Mouse (Mus musculus): ENCODE data around the gene Spryd4. TPM values are rescaled to one million over a fixed set of nuclear protein-coding genes. Genes with fewer than 3 reads are reported as not detected.
"Not testable (repeated sequence)": the region's sequence is repeated elsewhere in the genome, so short reads cannot be mapped to it uniquely, and the experiment has no call there.

Gene Spryd4
- polyA plus RNA-seq, 1 experiment from 2014 or later, result 38.6 TPM

DNA sequence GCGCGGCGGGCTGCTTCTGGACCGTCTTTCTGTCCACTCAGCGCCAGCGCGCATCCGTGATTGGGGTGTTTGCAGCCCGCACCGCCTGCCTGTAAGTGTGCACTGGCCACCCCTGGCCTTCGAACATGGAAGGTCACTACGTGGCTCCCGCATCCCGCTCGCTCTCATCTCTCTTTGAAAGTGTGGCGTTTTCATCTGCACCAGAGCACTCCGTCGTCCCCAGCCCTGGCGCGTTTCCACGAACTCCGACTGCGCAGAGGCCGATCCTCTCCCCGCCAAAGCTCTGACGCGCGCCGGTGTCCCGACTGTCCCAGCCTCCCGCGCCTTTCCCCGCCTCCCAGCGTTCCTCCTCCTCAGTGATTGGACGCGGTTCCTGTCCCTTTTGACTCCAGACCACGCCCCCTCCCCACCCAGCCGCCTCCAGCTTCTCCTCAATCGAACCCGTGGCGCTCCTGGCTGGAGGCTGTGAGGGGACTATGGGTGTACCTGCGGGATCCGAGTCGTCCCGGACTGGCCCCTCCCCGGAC is 17.5 kb downstream of the Spryd4 start, which contains the start of gene Gls2:
TSS of gene Gls2 (plus strand) at position 434 of the 527 bp plus-strand sequence.
- Histone ChIP-seq H3K27me3 (ENCODE audit: insufficient read depth, low read length) (peaks cover 17% of the 10 kb centered on the region), H3K27ac (ENCODE audit: low read length) (0 out of 2 replicates have a peak within 1 kb of the TSS, but pooled peaks have one; percentile 14), H3K9ac (replicated peaks; ENCODE audit: low read length) (peak within 1 kb of the TSS; percentile 75), H3K4me2 (replicated peaks; ENCODE audit: low read depth, low read length) (peak within 1 kb of the TSS; percentile 98), H3K4me3 (ENCODE audit: low read length) (peak within 1 kb of the TSS; percentile 70), H3K9me3 (ENCODE audit: low read length) (no peaks in the 10 kb centered on the region), H3K4me1 (ENCODE audit: insufficient read depth, low read length) (0 out of 2 replicates have a peak, but pooled peaks cover 4% of the 10 kb centered on the region), H3K36me3 (ENCODE audit: insufficient read depth, low read length) (no peaks in the 10 kb centered on the region)
- WGBS, result under 1% methylated on average over 41 of the region's 46 CpGs
- ATAC-seq (ENCODE audit: low FRiP score, low TSS enrichment), result peak; percentile 96

DNA sequence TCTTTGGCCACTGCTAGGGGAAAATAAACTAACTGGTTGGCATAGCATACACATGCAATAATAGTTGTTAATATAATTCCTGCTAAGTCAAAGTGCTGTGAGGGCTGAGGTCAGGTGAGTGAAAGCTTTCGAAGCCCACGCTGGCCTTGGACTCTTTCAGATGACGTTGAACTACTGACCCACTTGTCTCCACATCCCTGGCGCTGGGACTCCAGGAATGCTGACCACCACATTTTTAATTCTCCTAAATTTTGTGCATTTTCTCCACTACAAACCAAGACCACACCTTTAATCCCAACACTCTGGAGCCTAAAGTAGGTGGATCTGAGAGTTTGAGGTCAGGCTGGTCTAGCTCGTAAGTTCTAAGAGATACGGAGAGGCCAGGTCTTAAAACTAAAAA is 18.5 kb downstream of the Spryd4 start:
- Histone ChIP-seq H3K4me3 (ENCODE audit: low read length) (no peak overlapping the region), H3K27me3 (ENCODE audit: insufficient read depth, low read length) (peaks cover 17% of the 10 kb centered on the region), H3K36me3 (ENCODE audit: insufficient read depth, low read length) (no peaks in the 10 kb centered on the region), H3K4me1 (ENCODE audit: insufficient read depth, low read length) (0 out of 2 replicates have a peak, but pooled peaks cover 4% of the 10 kb centered on the region), H3K9me3 (ENCODE audit: low read length) (no peaks in the 10 kb centered on the region), H3K9ac (replicated peaks; ENCODE audit: low read length) (no peak overlapping the region), H3K4me2 (replicated peaks; ENCODE audit: low read depth, low read length) (no peak overlapping the region), H3K27ac (ENCODE audit: low read length) (no peak overlapping the region)
- WGBS, result 90% methylated on average over 6 of the region's 6 CpGs
- no peak for ATAC-seq (ENCODE audit: low FRiP score, low TSS enrichment)

DNA sequence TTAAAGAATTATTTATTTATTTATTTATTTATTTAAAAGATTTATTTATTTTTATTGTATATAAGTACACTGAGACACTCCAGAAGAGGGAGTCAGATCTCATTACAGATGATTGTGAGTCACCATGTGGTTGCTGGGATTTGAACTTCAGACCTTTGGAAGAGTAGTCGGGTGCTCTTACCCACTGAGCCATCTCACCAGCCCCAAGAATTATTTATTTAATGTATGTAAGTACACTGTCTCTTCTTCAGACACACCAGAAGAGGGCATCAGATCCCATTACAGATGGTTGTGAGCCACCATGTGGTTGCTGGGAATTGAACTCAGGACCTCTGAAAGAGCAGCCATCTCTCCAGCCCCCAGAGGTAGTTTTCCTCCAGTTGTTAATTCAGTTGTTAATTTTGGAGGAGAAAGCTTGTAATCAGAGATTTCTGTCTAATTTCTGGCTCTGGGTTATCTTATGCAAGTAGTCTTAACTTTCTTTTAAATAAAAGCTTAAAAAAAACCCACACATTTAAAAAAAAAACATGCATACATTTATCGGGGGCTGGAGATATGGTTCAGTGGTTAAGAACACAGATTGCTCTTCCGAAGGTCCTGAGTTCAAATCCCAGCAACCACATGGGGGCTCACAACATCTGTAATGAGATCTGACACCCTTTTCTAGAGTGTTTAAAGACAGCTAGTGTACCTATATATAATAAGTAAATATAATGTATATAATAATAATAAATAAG is 19.4 kb downstream of the Spryd4 start:
- ATAC-seq (ENCODE audit: low FRiP score, low TSS enrichment); H3K9ac ChIP-seq (replicated peaks; ENCODE audit: low read length); H3K36me3 ChIP-seq (ENCODE audit: insufficient read depth, low read length); H3K4me2 ChIP-seq (replicated peaks; ENCODE audit: low read depth, low read length); H3K27ac ChIP-seq (ENCODE audit: low read length); H3K4me3 ChIP-seq (ENCODE audit: low read length); H3K9me3 ChIP-seq (ENCODE audit: low read length); H3K4me1 ChIP-seq (ENCODE audit: insufficient read depth, low read length): not testable (repeated sequence)
- WGBS, result 88% methylated on average over 3 of the region's 3 CpGs
- H3K27me3 ChIP-seq (ENCODE audit: insufficient read depth, low read length), result peaks cover 17% of the 10 kb centered on the region

DNA sequence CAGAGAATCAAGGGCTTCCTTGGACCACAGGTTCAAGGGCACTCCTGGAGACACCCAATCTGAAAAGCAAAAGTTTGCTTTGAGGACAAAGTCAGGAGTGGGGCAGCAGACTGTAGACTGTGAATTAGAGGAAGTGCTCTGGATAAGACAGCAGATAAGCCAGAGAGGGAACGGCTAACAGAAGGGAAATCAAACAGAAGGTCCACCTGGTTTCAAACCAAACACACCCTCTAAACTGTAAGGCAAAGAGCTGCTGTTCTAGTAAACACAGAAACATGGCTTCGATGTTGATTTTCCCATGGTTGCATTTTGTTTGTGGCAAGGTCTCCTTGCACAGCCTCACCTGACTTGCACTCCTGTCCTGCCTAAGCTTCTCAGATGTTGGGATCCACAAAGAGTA is 20.1 kb downstream of the Spryd4 start:
- peaks cover 17% of the 10 kb centered on the region for H3K27me3 ChIP-seq (ENCODE audit: insufficient read depth, low read length)
- H3K27ac ChIP-seq (ENCODE audit: low read length), result no peak overlapping the region
- H3K36me3 ChIP-seq (ENCODE audit: insufficient read depth, low read length), result no peaks in the 10 kb centered on the region
- H3K9me3 ChIP-seq (ENCODE audit: low read length), result no peaks in the 10 kb centered on the region
- WGBS, result 74% methylated on average over 2 of the region's 2 CpGs
- ATAC-seq (ENCODE audit: low FRiP score, low TSS enrichment), result no peak
- H3K4me3 ChIP-seq (ENCODE audit: low read length), result no peak overlapping the region
- no peak overlapping the region for H3K9ac ChIP-seq (replicated peaks; ENCODE audit: low read length)
- no peak overlapping the region for H3K4me2 ChIP-seq (replicated peaks; ENCODE audit: low read depth, low read length)
- H3K4me1 ChIP-seq (ENCODE audit: insufficient read depth, low read length), result 0 out of 2 replicates have a peak, but pooled peaks cover 4% of the 10 kb centered on the region

DNA sequence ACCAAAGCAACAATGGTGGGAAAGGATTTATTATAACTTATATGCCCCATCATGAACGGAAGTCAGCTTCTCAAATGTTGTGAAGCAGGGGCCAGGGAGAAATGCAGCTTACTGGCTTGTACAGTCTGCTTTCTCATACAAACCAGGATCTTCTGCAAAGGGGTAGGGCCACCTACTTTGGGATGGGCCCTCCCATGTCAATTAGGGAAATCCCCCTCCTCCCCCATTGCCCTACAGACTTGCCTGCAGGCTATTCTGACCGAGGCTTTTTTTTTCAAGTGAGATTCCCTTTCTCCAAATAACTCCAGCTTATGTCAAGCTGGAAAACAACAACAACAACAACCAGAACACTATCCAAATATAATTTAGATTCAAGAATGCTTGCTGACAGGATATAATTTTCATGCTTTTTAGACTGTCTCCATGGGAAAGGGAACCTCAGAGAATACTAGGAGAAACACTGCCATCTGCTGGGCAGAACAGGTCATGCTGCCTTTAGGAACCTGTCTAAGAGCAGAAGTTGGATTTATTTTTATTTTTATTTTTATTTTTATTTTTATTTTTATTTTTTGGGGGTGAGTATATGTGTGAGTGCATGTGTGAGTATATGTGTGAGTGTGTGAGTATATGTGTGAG is 23.2 kb downstream of the Spryd4 start:
- H3K27ac ChIP-seq (ENCODE audit: low read length), result no peak overlapping the region

GRCm38 (mm10) chr10:128187181-128187605 is 24.4 kb downstream of the Spryd4 start:
- Histone ChIP-seq H3K9ac (replicated peaks; ENCODE audit: low read length) (no peak overlapping the region), H3K27me3 (ENCODE audit: insufficient read depth, low read length) (no peaks in the 10 kb centered on the region), H3K4me1 (ENCODE audit: insufficient read depth, low read length) (no peaks in the 10 kb centered on the region), H3K4me2 (replicated peaks; ENCODE audit: low read depth, low read length) (no peak overlapping the region), H3K9me3 (ENCODE audit: low read length) (no peaks in the 10 kb centered on the region), H3K36me3 (ENCODE audit: insufficient read depth, low read length) (no peaks in the 10 kb centered on the region), H3K27ac (ENCODE audit: low read length) (no peak overlapping the region), H3K4me3 (ENCODE audit: low read length) (no peak overlapping the region)
- ATAC-seq (ENCODE audit: low FRiP score, low TSS enrichment), result no peak
- WGBS, result 69% methylated on average over 5 of the region's 5 CpGs

More for the DNA sequence above, 23.2 kb downstream of the Spryd4 start:
- H3K27me3 ChIP-seq (ENCODE audit: insufficient read depth, low read length), result no peaks in the 10 kb centered on the region
- no peak overlapping the region for H3K9ac ChIP-seq (replicated peaks; ENCODE audit: low read length)
- no peaks in the 10 kb centered on the region for H3K36me3 ChIP-seq (ENCODE audit: insufficient read depth, low read length)
- no peaks in the 10 kb centered on the region for H3K4me1 ChIP-seq (ENCODE audit: insufficient read depth, low read length)
- no peak overlapping the region for H3K4me2 ChIP-seq (replicated peaks; ENCODE audit: low read depth, low read length)
- H3K9me3 ChIP-seq (ENCODE audit: low read length), result no peaks in the 10 kb centered on the region
- 44% methylated on average over 2 of the region's 2 CpGs for WGBS
- no peak overlapping the region for H3K4me3 ChIP-seq (ENCODE audit: low read length)
- no peak for ATAC-seq (ENCODE audit: low FRiP score, low TSS enrichment)

GRCm38 (mm10) chr10:128185959-128186358 is 25.6 kb downstream of the Spryd4 start:
- no peaks in the 10 kb centered on the region for H3K36me3 ChIP-seq (ENCODE audit: insufficient read depth, low read length)
- H3K4me2 ChIP-seq (replicated peaks; ENCODE audit: low read depth, low read length), result no peak overlapping the region
- H3K9me3 ChIP-seq (ENCODE audit: low read length), result no peaks in the 10 kb centered on the region
- H3K9ac ChIP-seq (replicated peaks; ENCODE audit: low read length), result no peak overlapping the region
- WGBS, result 41% methylated on average over 2 of the region's 2 CpGs
- H3K4me3 ChIP-seq (ENCODE audit: low read length), result no peak overlapping the region
- ATAC-seq (ENCODE audit: low FRiP score, low TSS enrichment), result peak; percentile 64; the same call in 1 of the 2 replicates
- no peak overlapping the region for H3K27ac ChIP-seq (ENCODE audit: low read length)
- no peaks in the 10 kb centered on the region for H3K27me3 ChIP-seq (ENCODE audit: insufficient read depth, low read length)
- H3K4me1 ChIP-seq (ENCODE audit: insufficient read depth, low read length), result no peaks in the 10 kb centered on the region

GRCm38 (mm10) chr10:128185277-128185940 is 26.2 kb downstream of the Spryd4 start:
- WGBS, result 66% methylated on average over 6 of the region's 6 CpGs
- ATAC-seq (ENCODE audit: low FRiP score, low TSS enrichment), result peak; percentile 11; the same call in 1 of the 2 replicates
- Histone ChIP-seq H3K4me2 (replicated peaks; ENCODE audit: low read depth, low read length) (no peak overlapping the region), H3K4me3 (ENCODE audit: low read length) (no peak overlapping the region), H3K36me3 (ENCODE audit: insufficient read depth, low read length) (no peaks in the 10 kb centered on the region), H3K9ac (replicated peaks; ENCODE audit: low read length) (no peak overlapping the region), H3K27ac (ENCODE audit: low read length) (no peak overlapping the region), H3K9me3 (ENCODE audit: low read length) (no peaks in the 10 kb centered on the region), H3K4me1 (ENCODE audit: insufficient read depth, low read length) (no peaks in the 10 kb centered on the region), H3K27me3 (ENCODE audit: insufficient read depth, low read length) (no peaks in the 10 kb centered on the region)

- ATAC-seq (ENCODE audit: low FRiP score, low TSS enrichment), result no peak
- Histone ChIP-seq H3K4me3 (ENCODE audit: low read length) (no peak overlapping the region), H3K36me3 (ENCODE audit: insufficient read depth, low read length) (no peaks in the 10 kb centered on the region), H3K27me3 (ENCODE audit: insufficient read depth, low read length) (no peaks in the 10 kb centered on the region), H3K27ac (ENCODE audit: low read length) (no peak overlapping the region), H3K9me3 (ENCODE audit: low read length) (no peaks in the 10 kb centered on the region), H3K4me1 (ENCODE audit: insufficient read depth, low read length) (peaks cover 9% of the 10 kb centered on the region), H3K9ac (replicated peaks; ENCODE audit: low read length) (no peak overlapping the region), H3K4me2 (replicated peaks; ENCODE audit: low read depth, low read length) (no peak overlapping the region)
- 80% methylated on average over 2 of the region's 2 CpGs for WGBS
Measured at GRCm38 (mm10) chr10:128184296-128184695, 27.3 kb downstream of the Spryd4 start.

All from kidney, embryonic 16.5 days (tissue).